Mouse (Mus musculus) hindbrain, embryonic 16.5 days (tissue): ENCODE results near the gene Slc44a5. TPM values are rescaled to one million over a fixed set of nuclear protein-coding genes. Genes with fewer than 3 reads are reported as not detected.

Source experiments
- ATAC-seq: fragments of 200-750 bp; cut with Nextera tagmentation; 2 replicates; pipeline ENCODE4 v1.8.0; 2017; ENCODE audit warnings: moderate TSS enrichment, moderate library complexity
- H3K27ac ChIP-seq: fragments of 300-500 bp; sonication (generic); 2 replicates; pipeline ENCODE4 v1.5.1; 2014; ENCODE audit warnings: low read depth, mild to moderate bottlenecking, control low read depth, low read length, moderate library complexity
- H3K27me3 ChIP-seq: fragments of 300-500 bp; sonication (generic); replicated peaks from 2 replicates; pipeline ENCODE4 v1.6.1; 2014; ENCODE audit warnings: low read length; ENCODE audit not compliant: control insufficient read depth, insufficient read depth
- H3K36me3 ChIP-seq: fragments of 300-500 bp; sonication (generic); 2 replicates; pipeline ENCODE4 v1.6.1; 2014; ENCODE audit warnings: mild to moderate bottlenecking, low read length, moderate library complexity, mixed read lengths; ENCODE audit not compliant: control insufficient read depth, insufficient read depth
- H3K4me1 ChIP-seq: fragments of 300-500 bp; sonication (generic); 2 replicates; pipeline ENCODE4 v1.6.1; 2014; ENCODE audit warnings: low read depth, low read length; ENCODE audit not compliant: control insufficient read depth, insufficient read depth
- H3K4me2 ChIP-seq: fragments of 300-500 bp; sonication (generic); 2 replicates; pipeline ENCODE4 v1.6.1; 2014; ENCODE audit warnings: mild to moderate bottlenecking, low read length, control low read depth, moderate library complexity
- H3K4me3 ChIP-seq: fragments of 300-500 bp; sonication (generic); 2 replicates; pipeline ENCODE4 v1.5.1; 2014; ENCODE audit warnings: mild to moderate bottlenecking, low read length, control low read depth, moderate library complexity
- H3K9ac ChIP-seq: fragments of 300-500 bp; sonication (generic); 2 replicates; pipeline ENCODE4 v1.6.1; 2014; ENCODE audit warnings: low read depth, mild to moderate bottlenecking, control low read depth, low read length, moderate library complexity
- H3K9me3 ChIP-seq: fragments of 300-500 bp; sonication (generic); 2 replicates; pipeline ENCODE4 v1.6.1; 2014; ENCODE audit warnings: mild to moderate bottlenecking, low read length, moderate library complexity; ENCODE audit not compliant: control insufficient read depth
- WGBS: fragments of 180-500 bp; shearing (Covaris S2); extraction: QIAGEN DNeasy Blood & Tissue Kit; methylation state at CpG from one replicate; pipeline ENCODE4 v1.1.7; 2014; 5-methylcytosine and 5-hydroxymethylcytosine counted together
- polyA plus RNA-seq: library from polyadenylated mRNA; unstranded; fragments of >200 nt; fragmentation: Nextera tagmentation; extraction: Ambion mirVana; gene quantifications from 2 replicates; pipeline ENCODE4 v1.2.1, GENCODE M21; 2015

The Slc44a5 gene
- polyA plus RNA-seq, 1 experiment from 2014 or later, result 7.5 TPM

GRCm38 (mm10) chr3:153961632-153962389 lies 11.4 kb upstream of the Slc44a5 start:
- no peak overlapping the region for H3K27ac ChIP-seq
- H3K9ac ChIP-seq, result no peak overlapping the region
- no peak overlapping the region for H3K4me3 ChIP-seq
- H3K4me1 ChIP-seq, result no peaks in the 10 kb centered on the region
- no peaks in the 10 kb centered on the region for H3K27me3 ChIP-seq
- ATAC-seq, result no peak
- H3K9me3 ChIP-seq, result no peaks in the 10 kb centered on the region
- no peak overlapping the region for H3K4me2 ChIP-seq
- WGBS, result 73% methylated on average over 6 of the region's 6 CpGs
- H3K36me3 ChIP-seq, result no peaks in the 10 kb centered on the region

GRCm38 (mm10) chr3:153967447-153967846 lies 5.8 kb upstream of the Slc44a5 start:
- H3K27me3 ChIP-seq, result no peaks in the 10 kb centered on the region
- no peak overlapping the region for H3K9ac ChIP-seq
- no peak overlapping the region for H3K4me3 ChIP-seq
- 90% methylated on average over 5 of the region's 5 CpGs for WGBS
- no peak overlapping the region for H3K27ac ChIP-seq
- H3K4me2 ChIP-seq, result no peak overlapping the region
- H3K36me3 ChIP-seq, result no peaks in the 10 kb centered on the region
- no peak for ATAC-seq
- no peaks in the 10 kb centered on the region for H3K4me1 ChIP-seq
- H3K9me3 ChIP-seq, result no peaks in the 10 kb centered on the region

- Histone ChIP-seq H3K9ac (no peak overlapping the region), H3K4me1 (no peaks in the 10 kb centered on the region; the same call in 1 of the 2 replicates), H3K27ac (no peak overlapping the region), H3K9me3 (no peaks in the 10 kb centered on the region), H3K4me3 (no peak overlapping the region), H3K4me2 (no peak overlapping the region), H3K27me3 (no peaks in the 10 kb centered on the region), H3K36me3 (no peaks in the 10 kb centered on the region)
- no peak for ATAC-seq
- WGBS, result 37% methylated on average over 4 of the region's 4 CpGs
Observed at GRCm38 (mm10) chr3:153968549-153968948, 4.7 kb upstream of the Slc44a5 start.

- no peak for ATAC-seq
- WGBS, result 88% methylated on average over 4 of the region's 4 CpGs
- Histone ChIP-seq H3K27me3 (no peaks in the 10 kb centered on the region), H3K9ac (no peak overlapping the region), H3K27ac (no peak overlapping the region), H3K4me1 (peaks cover 5% of the 10 kb centered on the region), H3K9me3 (no peaks in the 10 kb centered on the region), H3K36me3 (no peaks in the 10 kb centered on the region), H3K4me3 (no peak overlapping the region), H3K4me2 (no peak overlapping the region)
Observed at GRCm38 (mm10) chr3:153969451-153969850, 3.8 kb upstream of the Slc44a5 start.

- Histone ChIP-seq H3K4me2 (peak overlapping the region; percentile 90), H3K9me3 (no peaks in the 10 kb centered on the region), H3K27ac (peak overlapping the region; percentile 57; the same call in 1 of the 2 replicates), H3K9ac (peak overlapping the region; percentile 82), H3K4me1 (peaks cover 14% of the 10 kb centered on the region), H3K27me3 (no peaks in the 10 kb centered on the region), H3K36me3 (no peaks in the 10 kb centered on the region), H3K4me3 (peak overlapping the region; percentile 72)
- WGBS, result 2% methylated on average over 21 of the region's 21 CpGs
- peak; percentile 48 for ATAC-seq
Observed at GRCm38 (mm10) chr3:153973949-153974760, 919 bp downstream of the Slc44a5 start.

- Histone ChIP-seq H3K4me3 (peak overlapping the region; percentile 72), H3K27ac (no peak overlapping the region), H3K9me3 (no peaks in the 10 kb centered on the region), H3K9ac (peak overlapping the region; percentile 82; the same call in 1 of the 2 replicates), H3K4me1 (peaks cover 14% of the 10 kb centered on the region), H3K27me3 (no peaks in the 10 kb centered on the region), H3K36me3 (no peaks in the 10 kb centered on the region), H3K4me2 (peak overlapping the region; percentile 90)
- ATAC-seq, result peak; percentile 78
- 4% methylated on average over 6 of the region's 6 CpGs for WGBS
Observed at GRCm38 (mm10) chr3:153975060-153975459, 1.8 kb downstream of the Slc44a5 start.

- Histone ChIP-seq H3K9ac (no peak overlapping the region), H3K4me1 (peaks cover 14% of the 10 kb centered on the region), H3K27me3 (no peaks in the 10 kb centered on the region), H3K36me3 (no peaks in the 10 kb centered on the region), H3K4me2 (no peak overlapping the region), H3K27ac (no peak overlapping the region), H3K4me3 (no peak overlapping the region), H3K9me3 (no peaks in the 10 kb centered on the region)
- ATAC-seq, result no peak
- WGBS, result 71% methylated on average over 7 of the region's 7 CpGs
Observed at GRCm38 (mm10) chr3:153975791-153976190, 2.6 kb downstream of the Slc44a5 start.

- Histone ChIP-seq H3K36me3 (no peaks in the 10 kb centered on the region), H3K4me2 (no peak overlapping the region), H3K27me3 (no peaks in the 10 kb centered on the region), H3K4me3 (no peak overlapping the region), H3K27ac (no peak overlapping the region), H3K4me1 (peaks cover 4% of the 10 kb centered on the region; the same call in 1 of the 2 replicates), H3K9ac (no peak overlapping the region), H3K9me3 (no peaks in the 10 kb centered on the region)
- no peak for ATAC-seq
- 34% methylated on average over 2 of the region's 2 CpGs for WGBS
Observed at GRCm38 (mm10) chr3:153980611-153981010, 7.4 kb downstream of the Slc44a5 start.
